Mouse (Mus musculus): ENCODE measurements around the gene Pgc. TPM values are rescaled to one million over a fixed set of nuclear protein-coding genes. Genes with fewer than 3 reads are reported as not detected.

Gene Pgc
- polyA plus RNA-seq, 1 experiment, result not detected

DNA sequence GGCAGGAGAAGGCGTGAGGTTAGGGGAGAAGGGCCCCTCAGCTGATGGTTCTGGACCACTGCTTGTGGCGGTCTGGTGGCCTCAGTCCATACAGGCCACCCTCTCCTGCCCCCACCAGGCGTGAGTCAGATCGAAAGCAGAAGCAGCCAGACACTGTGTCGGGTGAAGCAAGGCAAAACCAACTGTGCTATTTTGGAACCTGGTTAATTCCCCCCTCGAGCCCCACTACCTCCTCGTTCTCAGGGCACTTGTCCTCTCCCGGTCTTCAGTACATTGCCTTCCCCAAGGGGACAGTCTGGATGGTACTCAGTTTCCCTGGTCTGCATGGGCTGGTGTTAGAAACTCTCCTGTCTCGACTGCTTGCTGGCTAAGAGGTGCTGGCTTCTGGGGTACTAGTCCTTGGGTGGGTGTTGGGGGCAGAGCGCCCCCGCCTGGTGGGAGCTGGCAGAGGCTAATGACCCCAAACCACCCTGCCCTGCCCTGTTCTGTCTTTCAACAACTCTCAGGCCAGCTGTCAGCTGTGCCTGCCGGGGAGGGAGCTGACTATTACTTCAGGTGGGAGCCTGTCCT, 42.1 kb downstream of the Pgc start:
- DNase-seq (ENCODE audit: low read depth), result no peak
- TF ChIP-seq POLR2A (IDR thresholded peaks at IDR 0.05; ENCODE audit: borderline replicate concordance, extremely low read depth, insufficient read depth, insufficient read length, poor library complexity, severe bottlenecking) (no peak), CTCF (IDR thresholded peaks at IDR 0.05; ENCODE audit: borderline replicate concordance, extremely low read depth, insufficient read depth, insufficient read length) (peak; percentile 24; the same call in 1 of the 2 replicates)

DNA sequence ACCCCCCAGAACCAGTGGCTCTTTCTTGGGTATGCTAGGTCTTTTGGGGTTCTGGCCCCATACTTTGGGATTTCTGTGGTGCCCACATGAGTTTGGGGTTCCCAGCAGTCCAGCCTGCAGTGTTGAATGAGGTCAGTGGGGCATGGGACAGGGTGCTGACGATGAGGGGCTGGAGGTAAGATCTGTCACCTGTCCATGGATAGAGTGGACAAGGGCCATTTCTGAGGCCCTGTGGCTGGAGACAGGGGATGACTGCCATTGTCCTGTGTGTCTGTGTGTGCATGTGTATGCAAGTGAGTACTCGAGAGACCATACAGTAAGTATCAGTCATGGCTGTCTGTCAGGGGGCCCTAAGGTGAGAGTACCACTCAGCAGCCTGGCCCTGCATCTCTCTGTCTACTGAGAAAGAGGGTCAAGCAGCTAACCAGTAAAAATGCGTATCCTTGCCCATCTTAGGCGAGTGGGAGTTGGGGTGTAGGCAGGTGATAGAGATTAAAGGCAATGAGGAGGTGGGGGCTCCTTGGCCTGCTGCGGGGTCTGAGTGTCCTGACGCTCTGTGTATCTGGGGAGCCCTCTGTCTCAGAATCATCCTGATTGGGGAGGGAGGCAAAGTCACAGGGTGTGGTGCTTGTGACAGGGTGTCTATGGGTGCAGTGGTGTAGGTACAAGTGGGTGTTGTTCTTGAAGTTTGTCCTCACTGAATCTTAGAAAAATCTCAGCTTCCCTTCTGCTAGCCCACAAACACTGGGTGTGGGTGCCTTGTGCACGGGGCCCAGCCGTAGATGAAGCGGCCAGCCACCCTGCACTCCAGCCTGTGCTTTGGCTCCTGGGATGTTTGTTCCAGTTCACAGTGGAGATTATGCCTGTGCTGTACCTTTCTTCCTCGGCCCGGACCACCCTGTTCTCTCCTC, 43.0 kb downstream of the Pgc start:
- no peak for DNase-seq (ENCODE audit: low read depth)
- TF ChIP-seq POLR2A (IDR thresholded peaks at IDR 0.05; ENCODE audit: borderline replicate concordance, extremely low read depth, insufficient read depth, insufficient read length, poor library complexity, severe bottlenecking) (no peak), CTCF (IDR thresholded peaks at IDR 0.05; ENCODE audit: borderline replicate concordance, extremely low read depth, insufficient read depth, insufficient read length) (no peak)

DNA sequence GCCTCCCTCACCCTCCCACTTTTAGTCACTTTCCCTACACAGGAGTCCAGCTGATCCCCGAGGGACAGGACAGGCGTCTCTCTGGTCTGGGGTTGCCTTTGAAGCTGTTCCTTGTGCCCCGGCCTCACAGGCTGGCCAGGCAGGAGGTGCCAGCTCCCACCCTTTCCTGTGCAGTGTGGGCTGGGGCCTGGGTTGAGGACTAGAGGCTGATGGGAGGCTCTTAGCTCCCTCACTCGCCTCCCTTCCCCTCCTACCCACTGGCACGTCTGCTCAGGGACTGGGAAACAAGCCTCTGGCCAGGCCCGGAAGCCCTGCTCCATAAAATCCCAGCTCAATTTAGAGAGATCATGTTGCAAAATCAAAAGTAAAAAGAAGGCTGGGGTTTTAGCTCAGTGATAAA, 47.0 kb downstream of the Pgc start:
- no peak for TF ChIP-seq CTCF (IDR thresholded peaks at IDR 0.05; ENCODE audit: borderline replicate concordance, extremely low read depth, insufficient read depth, insufficient read length)
- TF ChIP-seq POLR2A (IDR thresholded peaks at IDR 0.05; ENCODE audit: borderline replicate concordance, extremely low read depth, insufficient read depth, insufficient read length, poor library complexity, severe bottlenecking), result no peak
- no peak for DNase-seq (ENCODE audit: low read depth)

DNA sequence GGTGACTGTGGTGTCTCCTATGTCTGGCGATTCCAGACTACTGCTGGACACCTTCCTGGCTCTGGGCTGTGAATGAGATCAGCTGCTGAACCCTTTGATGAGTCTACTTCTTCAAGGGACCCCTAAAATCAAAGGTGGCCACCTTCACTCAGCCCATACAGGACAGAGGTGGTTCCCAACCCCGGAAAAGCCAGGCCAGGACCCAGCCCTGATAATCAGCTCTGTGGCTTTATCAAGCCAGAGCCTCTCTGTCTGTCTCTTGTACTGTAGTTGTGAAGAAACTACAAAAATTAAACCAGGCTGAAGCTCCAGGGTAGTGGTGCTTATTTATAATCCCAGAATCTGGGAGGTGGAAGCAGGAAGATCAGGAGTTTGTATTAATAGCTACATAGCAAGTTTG, 50.5 kb downstream of the Pgc start:
- TF ChIP-seq CTCF (IDR thresholded peaks at IDR 0.05; ENCODE audit: borderline replicate concordance, extremely low read depth, insufficient read depth, insufficient read length) (no peak), POLR2A (IDR thresholded peaks at IDR 0.05; ENCODE audit: borderline replicate concordance, extremely low read depth, insufficient read depth, insufficient read length, poor library complexity, severe bottlenecking) (no peak)
- DNase-seq (ENCODE audit: low read depth), result no peak

- TF ChIP-seq POLR2A (IDR thresholded peaks at IDR 0.05; ENCODE audit: borderline replicate concordance, extremely low read depth, insufficient read depth, insufficient read length, poor library complexity, severe bottlenecking) (no peak), CTCF (IDR thresholded peaks at IDR 0.05; ENCODE audit: borderline replicate concordance, extremely low read depth, insufficient read depth, insufficient read length) (no peak)
Observed at GRCm38 (mm10) chr17:47780470-47780869, 53.8 kb downstream of the Pgc start.

DNA sequence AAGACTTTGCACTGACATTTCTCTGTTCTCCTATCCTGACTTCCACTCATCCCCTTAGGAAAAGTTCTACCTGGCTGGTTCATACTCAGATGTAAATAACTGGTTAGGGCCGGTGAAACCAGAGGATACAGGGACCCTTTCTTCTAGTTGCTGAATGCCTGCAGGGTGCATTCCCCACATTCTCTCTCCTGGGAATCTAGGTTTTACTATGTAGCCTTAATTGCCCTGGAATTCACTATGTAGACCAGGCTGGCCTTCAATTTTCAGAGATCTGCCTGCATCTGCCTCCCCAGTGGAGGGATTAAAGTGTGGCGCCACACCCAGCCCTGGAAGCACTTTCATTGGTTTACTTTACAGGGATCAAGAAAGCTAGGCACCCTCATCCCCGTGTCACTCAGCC, 55.8 kb downstream of the Pgc start:
- TF ChIP-seq POLR2A (IDR thresholded peaks at IDR 0.05; ENCODE audit: borderline replicate concordance, extremely low read depth, insufficient read depth, insufficient read length, poor library complexity, severe bottlenecking) (no peak), CTCF (IDR thresholded peaks at IDR 0.05; ENCODE audit: borderline replicate concordance, extremely low read depth, insufficient read depth, insufficient read length) (no peak)
- no peak for DNase-seq (ENCODE audit: low read depth)

More at GRCm38 (mm10) chr17:47780470-47780869, 53.8 kb downstream of the Pgc start:
- no peak for DNase-seq (ENCODE audit: low read depth)

GRCm38 (mm10) chr17:47783445-47784223, 57.0 kb downstream of the Pgc start:
- DNase-seq (ENCODE audit: low read depth), result no peak
- TF ChIP-seq POLR2A (IDR thresholded peaks at IDR 0.05; ENCODE audit: borderline replicate concordance, extremely low read depth, insufficient read depth, insufficient read length, poor library complexity, severe bottlenecking) (no peak), CTCF (IDR thresholded peaks at IDR 0.05; ENCODE audit: borderline replicate concordance, extremely low read depth, insufficient read depth, insufficient read length) (no peak)

Other genes starting within 250 kb of the Pgc start
- 34.2 and 44.1 TPM in 2 replicates for gene Taf8, start 224.6 kb upstream of the Pgc start, polyA plus RNA-seq (2012; rRNA removed)
- 59.7 and 68.5 TPM in 2 replicates for gene Ccnd3, start 221.8 kb upstream of the Pgc start, polyA plus RNA-seq (2012; rRNA removed)
- gene Bysl, start 115.3 kb upstream of the Pgc start, polyA plus RNA-seq (2012; rRNA removed), result 27.1 and 31.1 TPM in 2 replicates
- 43.1 and 59.0 TPM in 2 replicates for gene Med20, start 115.3 kb upstream of the Pgc start, polyA plus RNA-seq (2012; rRNA removed)
- gene Gm20517, start 115.3 kb upstream of the Pgc start, polyA plus RNA-seq (2012; rRNA removed), result 1.7 and 2.6 TPM in 2 replicates
- 32.8 and 36.9 TPM in 2 replicates for gene Usp49, start 96.2 kb upstream of the Pgc start, polyA plus RNA-seq (2012; rRNA removed)
- 97.2 and 102 TPM in 2 replicates for gene Tomm6, start 38.5 kb upstream of the Pgc start, polyA plus RNA-seq (2012; rRNA removed)
- 54.2 and 55.4 TPM in 2 replicates for gene Frs3, start 37.8 kb upstream of the Pgc start, polyA plus RNA-seq (2012; rRNA removed)
- gene Gm21981, start 32.4 kb upstream of the Pgc start, polyA plus RNA-seq (2012; rRNA removed), result 4.9 and 5.1 TPM in 2 replicates
- gene Prickle4, start 32.1 kb upstream of the Pgc start, polyA plus RNA-seq (2012; rRNA removed), result 0.52 and 1.0 TPM in 2 replicates
- gene Tfeb, start 10.2 kb downstream of the Pgc start, polyA plus RNA-seq (2012; rRNA removed), result 2.0 and 3.2 TPM in 2 replicates
- 35.8 and 37.8 TPM in 2 replicates for gene Mdfi, start 107.8 kb downstream of the Pgc start, polyA plus RNA-seq (2012; rRNA removed)
- gene Foxp4, start 197.8 kb downstream of the Pgc start, polyA plus RNA-seq (2012; rRNA removed), result 93.8 and 94.9 TPM in 2 replicates

Measured in brain, embryonic 14.5 days (tissue).